ENCODE assay signal across 10 mouse cellular contexts in genomic region chr9:99563714-99564113, GRCm38 (mm10). TPM values are rescaled to one million over a fixed set of nuclear protein-coding genes. Genes with fewer than 3 reads are reported as not detected.
DNase-seq lines count a peak whose midpoint lies in the region; ATAC-seq lines count a peak whose summit lies in the region.
"Had no signal": no experiment of that assay in that cellular context is flagged by ENCODE, and none has a peak within 500 bp of the region (broad histone marks: within the 10 kb centered on the region; RNA-seq: fewer than 3 reads in every experiment).

No protein-coding gene starts in this region.

- H3K9me3 ChIP-seq in liver, embryonic 11.5 days (ENCODE audit: control insufficient read depth, low read length), result no peaks in the 10 kb centered on the region
- H3K9me3 ChIP-seq: embryonic facial prominence, embryonic 13.5 days; midbrain, embryonic 12.5 days had no signal

- no peak overlapping the region for H3K27ac ChIP-seq in liver, embryonic 11.5 days (ENCODE audit: low read depth, low read length)
- H3K27ac ChIP-seq: embryonic facial prominence, embryonic 13.5 days; midbrain, embryonic 12.5 days had no signal

- H3K9ac ChIP-seq in liver, embryonic 11.5 days (ENCODE audit: low read depth, low read length), result no peak overlapping the region
- H3K9ac ChIP-seq: embryonic facial prominence, embryonic 13.5 days; midbrain, embryonic 12.5 days had no signal

- no peak for ATAC-seq in liver, embryonic 11.5 days (replicated peaks; ENCODE audit: low FRiP score)

- peak overlapping the region; percentile 17; the same call in 1 of the 2 replicates for H3K4me2 ChIP-seq in liver, embryonic 11.5 days
- H3K4me2 ChIP-seq: embryonic facial prominence, embryonic 13.5 days; midbrain, embryonic 12.5 days had no signal

- H3K4me3 ChIP-seq in liver, embryonic 11.5 days (ENCODE audit: low read depth, low read length), result no peak overlapping the region
- H3K4me3 ChIP-seq: embryonic facial prominence, embryonic 13.5 days; midbrain, embryonic 12.5 days had no signal

- no peaks in the 10 kb centered on the region for H3K36me3 ChIP-seq in liver, embryonic 11.5 days (ENCODE audit: control insufficient read depth, insufficient read depth, low read length)
- H3K36me3 ChIP-seq: embryonic facial prominence, embryonic 13.5 days; midbrain, embryonic 12.5 days had no signal

- WGBS in liver, embryonic 11.5 days, result 13% methylated on average over 11 of the region's 11 CpGs

- no peaks in the 10 kb centered on the region for H3K27me3 ChIP-seq in liver, embryonic 11.5 days (replicated peaks; ENCODE audit: control insufficient read depth, insufficient read depth, low read length)
- H3K27me3 ChIP-seq: embryonic facial prominence, embryonic 13.5 days; midbrain, embryonic 12.5 days had no signal

- peaks cover 17% of the 10 kb centered on the region for H3K4me1 ChIP-seq in liver, embryonic 11.5 days (replicated peaks; ENCODE audit: control insufficient read depth, insufficient read depth, low read length)

- DNase-seq in layer of hippocampus, postnatal 10 days (ENCODE audit: low spot score in 2 of 2), result peak; percentile 22 to 39
- DNase-seq in layer of hippocampus, adult 9-10 months (ENCODE audit: low spot score), result no peak
- DNase-seq in adipocyte (ENCODE audit: low spot score), result peak; percentile 87
- DNase-seq in gastrocnemius, adult 8-10 months (ENCODE audit: low spot score in 2 of 2), result peak; percentile 16 to 25
- peak; percentile 72 for DNase-seq in liver, embryonic 11.5 days (ENCODE audit: low spot score)
- DNase-seq in ovary, adult 18-20 months (ENCODE audit: low spot score), result peak; percentile 26
- peak; percentile 44 to 73 for DNase-seq in urinary bladder, postnatal 36 days (ENCODE audit: low spot score in 2 of 2)
- DNase-seq in cerebellum, adult 9-11 months, result no peak

RNA-seq across cellular contexts. Expression of gene Armc8, which starts 5.0 kb away (rescaled TPM):
- total RNA-seq in layer of hippocampus, postnatal 10 days (2021), result 10 to 100 TPM; 58.3 to 61.2 TPM
- total RNA-seq in gastrocnemius, adult 8-10 months (2022), result 10 to 100 TPM; 21.6 to 24.5 (median 22.7) TPM
- polyA plus RNA-seq in liver, embryonic 11.5 days (2014; fragmentation: Nextera tagmentation; extraction: Ambion mirVana), result 19.5 and 23.7 TPM in 2 replicates

RNA-seq across cellular contexts. Expression of gene Dbr1, which starts 11.9 kb away (rescaled TPM):
- 10 to 100 TPM; 12.4 to 13.0 TPM for total RNA-seq in layer of hippocampus, postnatal 10 days (2021)
- total RNA-seq in gastrocnemius, adult 8-10 months (2022), result 1 to 10 TPM; 4.0 to 6.5 (median 5.5) TPM
- 36.5 and 39.7 TPM in 2 replicates for polyA plus RNA-seq in liver, embryonic 11.5 days (2014; fragmentation: Nextera tagmentation; extraction: Ambion mirVana)

RNA-seq across cellular contexts. Expression of gene A4gnt, which starts 48.6 kb away (rescaled TPM):
- not detected for total RNA-seq in layer of hippocampus, postnatal 10 days (2021)
- total RNA-seq in gastrocnemius, adult 8-10 months (2022), result not detected
- not detected in 2 replicates for polyA plus RNA-seq in liver, embryonic 11.5 days (2014; fragmentation: Nextera tagmentation; extraction: Ambion mirVana)
- polyA plus RNA-seq: embryonic facial prominence, embryonic 13.5 days; midbrain, embryonic 12.5 days had no signal

Comparison
In these comparisons a context has a peak if more than half of its experiments do, and no peak if none do; other contexts are left out.
1. DNase-seq: peak in layer of hippocampus, postnatal 10 days (2 of 2), adipocyte (single experiment), gastrocnemius, adult 8-10 months (2 of 2), liver, embryonic 11.5 days (single experiment), ovary, adult 18-20 months (single experiment) and urinary bladder, postnatal 36 days (2 of 2); none in layer of hippocampus, adult 9-10 months (single experiment) and cerebellum, adult 9-11 months (single experiment).